ENCODE assay signal across 15 mouse cellular contexts in the genomic region with DNA sequence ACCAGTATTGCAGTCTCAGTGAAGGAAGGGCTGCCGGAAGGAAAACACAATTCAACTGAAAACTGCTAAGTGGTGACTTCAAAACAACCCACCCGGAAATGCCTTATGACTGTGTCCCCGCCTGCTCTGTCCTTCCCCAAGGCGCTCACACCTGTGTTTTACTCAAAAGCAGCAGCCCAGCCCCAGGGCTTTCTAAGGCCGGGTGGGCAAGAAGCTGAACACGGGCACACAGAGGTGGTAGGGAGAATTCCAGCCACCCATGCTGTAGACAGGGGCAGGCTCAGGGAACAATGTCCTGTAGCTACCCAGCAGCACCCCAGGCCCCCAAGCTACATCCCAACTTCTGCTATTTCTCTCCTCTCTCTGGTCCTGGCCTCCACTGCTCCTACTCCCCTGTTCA. TPM values are rescaled to one million over a fixed set of nuclear protein-coding genes. Genes with fewer than 3 reads are reported as not detected.
DNase-seq lines count a peak whose midpoint lies in the region; ATAC-seq lines count a peak whose summit lies in the region.
"Had no signal": no experiment of that assay in that cellular context is flagged by ENCODE, and none has a peak within 500 bp of the region (broad histone marks: within the 10 kb centered on the region; RNA-seq: fewer than 3 reads in every experiment).

No protein-coding gene starts in this region.

- H3K4me1 ChIP-seq in hindbrain, embryonic 14.5 days (replicated peaks; ENCODE audit: control insufficient read depth, insufficient read depth, low read length) = no peaks in the 10 kb centered on the region

- 83% methylated on average over 6 of the region's 6 CpGs for WGBS in hindbrain, embryonic 14.5 days

- no peak overlapping the region for H3K4me3 ChIP-seq in hindbrain, embryonic 14.5 days (replicated peaks; ENCODE audit: low read length)
- H3K4me3 ChIP-seq: liver, embryonic 13.5 days had no signal

- DNase-seq in B cell, adult 2 months = peak; percentile 57 to 58
- DNase-seq in kidney, postnatal 10 days = peak; percentile 44
- peak; percentile 43 for DNase-seq in splenic B cell, adult 2 months (ENCODE audit: low read depth, low spot score)
- DNase-seq in hindbrain, embryonic 14.5 days (ENCODE audit: low spot score) = no peak
- DNase-seq in layer of hippocampus, adult 18-20 months (ENCODE audit: low spot score in 2 of 2) = no peak
- no peak for DNase-seq in embryo, embryonic 10 days (ENCODE audit: low spot score)
- DNase-seq: adrenal gland, adult 2 months; cerebellum, adult 11-12 months; gastrocnemius, postnatal 14 days; heart, postnatal 10 days; liver, embryonic 13.5 days had no signal

- H3K9me3 ChIP-seq in hindbrain, embryonic 14.5 days (ENCODE audit: control insufficient read depth, low read length) = no peaks in the 10 kb centered on the region
- H3K9me3 ChIP-seq: liver, embryonic 13.5 days had no signal

- H3K27ac ChIP-seq in hindbrain, embryonic 14.5 days = no peak overlapping the region
- H3K27ac ChIP-seq: liver, embryonic 13.5 days had no signal

- H3K9ac ChIP-seq in hindbrain, embryonic 14.5 days = no peak overlapping the region
- H3K9ac ChIP-seq: liver, embryonic 13.5 days had no signal

- H3K4me2 ChIP-seq in hindbrain, embryonic 14.5 days (replicated peaks) = no peak overlapping the region
- H3K4me2 ChIP-seq: liver, embryonic 13.5 days had no signal

- peak; percentile 91 for ATAC-seq in CD4-positive, CD25-positive, alpha-beta regulatory T cell, adult 4 months
- ATAC-seq in hindbrain, embryonic 14.5 days (ENCODE audit: low FRiP score) = no peak

- H3K27me3 ChIP-seq in splenic B cell, adult 2 months (ENCODE audit: control insufficient read depth, insufficient read depth, low read length, poor library complexity, severe bottlenecking) = no peaks in the 10 kb centered on the region
- no peaks in the 10 kb centered on the region for H3K27me3 ChIP-seq in hindbrain, embryonic 14.5 days (ENCODE audit: control insufficient read depth, insufficient read depth, low read length)
- H3K27me3 ChIP-seq: liver, embryonic 13.5 days had no signal

- no peaks in the 10 kb centered on the region for H3K36me3 ChIP-seq in splenic B cell, adult 2 months (ENCODE audit: control insufficient read depth, insufficient read depth, low read length, poor library complexity, severe bottlenecking)
- no peaks in the 10 kb centered on the region for H3K36me3 ChIP-seq in hindbrain, embryonic 14.5 days (replicated peaks; ENCODE audit: control insufficient read depth, insufficient read depth)
- H3K36me3 ChIP-seq: liver, embryonic 13.5 days had no signal

RNA-seq across cellular contexts. Expression of a gene that starts 13.4 kb away (rescaled TPM):
- 10 to 100 TPM; 31.5 to 32.1 TPM for polyA plus RNA-seq in CD4-positive, CD25-positive, alpha-beta regulatory T cell, adult 4 months (2017; shearing (Covaris generic))
- polyA plus RNA-seq in hindbrain, embryonic 14.5 days (2014; fragmentation: Nextera tagmentation; extraction: Ambion mirVana) = 0.48 TPM in 1 of 2 replicates, not detected in the other
- total RNA-seq in layer of hippocampus, adult 18-20 months (2021) = 1 to 10 TPM; 7.4 to 7.9 TPM
- polyA plus RNA-seq: embryonic facial prominence, embryonic 11.5 days; forebrain, embryonic 11.5 days; neural tube, embryonic 11.5 days had no signal

RNA-seq across cellular contexts. Expression of a gene that starts 45.8 kb away (rescaled TPM):
- polyA plus RNA-seq in CD4-positive, CD25-positive, alpha-beta regulatory T cell, adult 4 months (2017; shearing (Covaris generic)) = 10 to 100 TPM; 25.9 to 29.3 TPM
- polyA plus RNA-seq in hindbrain, embryonic 14.5 days (2014; fragmentation: Nextera tagmentation; extraction: Ambion mirVana) = 11.9 and 12.9 TPM in 2 replicates
- 10 to 100 TPM in 1 of 2 experiments, 1 to 10 TPM in 1; 10.0 to 11.6 TPM for total RNA-seq in layer of hippocampus, adult 18-20 months (2021)

Comparison
In these comparisons a context has a peak if more than half of its experiments do, and no peak if none do; other contexts are left out.
1. DNase-seq: peak in B cell, adult 2 months (2 of 2), kidney, postnatal 10 days (single experiment) and splenic B cell, adult 2 months (single experiment); none in hindbrain, embryonic 14.5 days (single experiment), layer of hippocampus, adult 18-20 months (0 of 2) and embryo, embryonic 10 days (single experiment).
2. RNA of a gene that starts 13.4 kb away (polyA plus RNA-seq): 31.5 to 32.1 TPM in CD4-positive, CD25-positive, alpha-beta regulatory T cell, adult 4 months; 0.48 TPM in hindbrain, embryonic 14.5 days; every median in the first group is over 10 times any median in the second.